Mouse (Mus musculus): ENCODE results near the gene Zdhhc8.

Gene Zdhhc8

GRCm38 (mm10) chr16:18231451-18231850 lies 3.5 kb downstream of the Zdhhc8 start:
- in situ Hi-C loops (cut with MboI, MseI), result no loop called here

DNA sequence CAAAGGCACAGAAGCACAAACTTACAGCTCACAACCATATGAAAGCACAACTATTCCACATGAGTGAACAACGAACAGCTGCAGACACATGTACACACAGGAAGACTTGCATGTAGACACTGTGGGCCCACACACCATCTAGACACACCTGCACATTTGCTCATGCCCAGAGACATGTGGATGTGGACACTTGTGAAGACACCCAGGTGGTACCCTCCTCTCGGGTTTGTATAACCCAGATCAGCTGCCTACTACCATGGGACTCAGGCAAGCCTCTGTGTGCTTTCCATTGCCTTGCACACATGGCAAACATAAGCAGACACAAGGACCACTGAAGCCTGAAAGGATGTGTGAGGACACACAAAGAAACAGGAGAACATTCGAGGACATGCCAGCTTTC lies 3.9 kb downstream of the Zdhhc8 start:
- in situ Hi-C loops (cut with MboI, MseI), result no loop called here

GRCm38 (mm10) chr16:18230617-18231016 lies 4.3 kb downstream of the Zdhhc8 start:
- in situ Hi-C loops (cut with MboI, MseI), result no loop called here

DNA sequence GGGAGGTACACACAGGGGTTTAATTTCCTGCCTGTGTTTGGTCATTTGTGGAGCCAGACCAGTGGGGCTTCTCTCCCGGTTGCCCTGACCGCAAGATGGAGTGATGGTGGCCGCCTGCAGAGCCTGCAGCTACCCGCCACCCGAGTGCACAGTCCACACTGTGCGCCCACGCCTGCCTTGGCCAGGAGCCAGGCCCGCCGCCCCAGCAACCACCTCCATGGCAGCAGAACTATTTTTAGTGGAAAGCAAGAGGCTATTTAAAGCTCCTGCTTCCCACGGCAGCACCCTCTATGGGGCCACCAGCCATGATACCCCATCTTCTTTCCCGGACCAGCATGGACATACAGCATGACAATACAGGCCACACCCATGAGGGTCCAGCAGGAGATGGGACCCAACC lies 5.3 kb downstream of the Zdhhc8 start:
- in situ Hi-C loops (cut with MboI, MseI), result no loop called here

DNA sequence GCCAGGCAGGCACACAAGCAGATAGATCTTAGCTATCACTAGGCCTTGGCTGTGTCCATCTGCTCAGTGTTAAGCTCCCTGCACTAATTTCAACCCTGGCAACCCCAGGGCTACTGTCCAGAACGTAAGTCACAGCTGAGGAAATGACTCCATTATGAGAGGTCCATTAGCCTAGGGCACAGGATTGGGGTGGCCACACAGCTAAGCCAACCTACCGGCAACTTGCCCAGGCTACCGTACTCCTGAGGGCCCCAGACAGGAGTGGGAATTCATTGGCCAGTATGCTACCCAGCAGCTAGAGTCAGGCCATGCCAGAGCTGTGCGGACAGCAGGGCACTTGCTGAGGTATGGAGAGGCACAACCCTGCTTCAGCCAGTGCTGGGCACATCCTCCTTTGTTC lies 6.1 kb downstream of the Zdhhc8 start:
- in situ Hi-C loops (cut with MboI, MseI), result no loop called here

GRCm38 (mm10) chr16:18227897-18228422 lies 7.0 kb downstream of the Zdhhc8 start:
- in situ Hi-C loops (cut with MboI, MseI), result no loop called here

- in situ Hi-C loops (cut with MboI, MseI), result no loop called here
Observed at GRCm38 (mm10) chr16:18227187-18227586, 7.7 kb downstream of the Zdhhc8 start.

- in situ Hi-C loops (cut with MboI, MseI), result no loop called here
Observed at GRCm38 (mm10) chr16:18222188-18222587, 12.7 kb downstream of the Zdhhc8 start.

GRCm38 (mm10) chr16:18221543-18221898 lies 13.4 kb downstream of the Zdhhc8 start:
- in situ Hi-C loops (cut with MboI, MseI), result no loop called here

- in situ Hi-C loops (cut with MboI, MseI), result no loop called here
Observed at GRCm38 (mm10) chr16:18220856-18221542, 13.9 kb downstream of the Zdhhc8 start.

- in situ Hi-C loops (cut with MboI, MseI), result no loop called here
Observed at GRCm38 (mm10) chr16:18220001-18220400, 14.9 kb downstream of the Zdhhc8 start.

DNA sequence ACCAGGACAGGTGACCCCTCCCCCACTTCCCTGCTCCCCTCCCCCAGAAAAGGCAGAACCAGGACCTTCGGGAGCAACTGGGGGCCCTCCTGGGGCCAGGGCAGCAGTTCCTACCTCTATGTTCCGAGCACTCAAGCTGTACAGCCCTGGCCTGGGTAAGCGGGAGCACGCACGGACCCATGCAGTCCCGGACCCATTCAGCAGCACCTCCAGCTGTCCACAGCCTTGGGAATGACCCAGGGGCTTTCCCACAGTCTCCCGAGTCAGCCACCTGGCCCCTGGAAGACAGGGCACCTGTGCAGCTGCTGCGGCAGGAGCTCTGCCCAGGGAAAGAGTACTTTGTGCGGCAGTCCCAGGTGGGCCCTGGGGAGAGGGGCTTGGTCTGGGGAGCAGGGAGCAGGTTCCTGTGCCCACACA lies 16.3 kb downstream of the Zdhhc8 start:
- in situ Hi-C loops (cut with MboI, MseI), result no loop called here

- in situ Hi-C loops (cut with MboI, MseI), result no loop called here
Observed at GRCm38 (mm10) chr16:18217579-18217978, 17.4 kb downstream of the Zdhhc8 start, which contains the start of gene Ccdc188. Ccdc188 (plus strand) TSS chr16:18217879.

- in situ Hi-C loops (cut with MboI, MseI), result loop anchor here (5.0 kb wide), 2 partner anchors 43 to 98 kb away; no protein-coding TSS in a partner anchor
Observed at GRCm38 (mm10) chr16:18214858-18215257, 20.1 kb downstream of the Zdhhc8 start.

DNA sequence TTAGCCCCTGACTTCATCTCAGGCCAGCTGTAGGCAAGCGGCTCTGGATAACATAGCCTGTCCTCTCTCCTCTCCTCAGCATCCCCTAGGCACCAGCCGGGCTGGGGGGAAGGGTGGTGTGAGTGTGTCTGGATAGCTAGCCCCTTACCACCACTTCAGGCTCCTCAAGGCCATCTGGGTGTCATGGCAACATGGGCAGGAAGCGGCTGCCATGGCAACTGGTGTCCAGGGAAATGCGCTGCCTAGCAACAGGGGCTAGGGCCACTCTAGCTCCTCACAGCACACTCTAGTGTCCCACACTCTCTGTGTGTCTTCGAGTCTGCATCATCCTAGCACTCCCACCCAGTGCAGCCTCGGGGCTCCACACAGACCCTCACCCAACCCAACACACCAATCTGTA lies 21.2 kb downstream of the Zdhhc8 start:
- in situ Hi-C loops (cut with MboI, MseI), result loop anchor here (5.0 kb wide), 2 partner anchors 41 to 96 kb away; no protein-coding TSS in a partner anchor

GRCm38 (mm10) chr16:18211417-18212171 lies 23.3 kb downstream of the Zdhhc8 start:
- in situ Hi-C loops (cut with MboI, MseI), result loop anchor here (5.0 kb wide), 2 partner anchors 39 to 94 kb away; no protein-coding TSS in a partner anchor

- in situ Hi-C loops (cut with MboI, MseI), result loop anchor here (5.0 kb wide), 2 partner anchors 39 to 94 kb away; no protein-coding TSS in a partner anchor
Observed at GRCm38 (mm10) chr16:18210701-18211416, 24.1 kb downstream of the Zdhhc8 start.

GRCm38 (mm10) chr16:18203430-18204091 lies 31.4 kb downstream of the Zdhhc8 start:
- in situ Hi-C loops (cut with MboI, MseI), result no loop called here

- in situ Hi-C loops (cut with MboI, MseI), result no loop called here
Observed at GRCm38 (mm10) chr16:18202061-18202460, 32.9 kb downstream of the Zdhhc8 start.

GRCm38 (mm10) chr16:18201620-18202019 lies 33.3 kb downstream of the Zdhhc8 start:
- in situ Hi-C loops (cut with MboI, MseI), result no loop called here

- in situ Hi-C loops (cut with MboI, MseI), result no loop called here
Observed at GRCm38 (mm10) chr16:18200062-18200461, 34.9 kb downstream of the Zdhhc8 start.
